Mouse (Mus musculus): Measurements from ENCODE around the gene Cd163l1. TPM values are rescaled to one million over a fixed set of nuclear protein-coding genes. Genes with fewer than 3 reads are reported as not detected.

The Cd163l1 gene
- polyA plus RNA-seq, 1 experiment = 0.13 TPM

DNA sequence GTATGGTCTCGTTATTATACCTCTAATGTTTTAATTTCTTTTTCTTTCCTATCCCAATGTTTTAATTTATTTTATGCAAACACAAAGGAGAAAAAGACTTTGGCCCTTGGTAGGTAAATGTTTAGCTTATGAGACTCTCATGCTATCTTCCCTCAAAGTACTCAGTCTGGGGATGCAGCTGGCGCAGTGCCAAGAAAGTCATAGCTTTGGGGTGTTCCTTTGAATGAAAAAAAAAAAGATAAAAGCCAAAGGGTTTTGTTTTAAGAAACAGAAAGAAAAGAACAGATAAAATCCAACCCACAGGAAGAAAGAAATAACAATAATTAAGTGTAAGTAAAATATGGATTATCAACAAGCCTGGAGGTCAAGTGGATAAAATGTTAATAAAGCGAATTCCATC, 9.4 kb upstream of the Cd163l1 start:
- Histone ChIP-seq H3K27ac (ENCODE audit: insufficient read depth, low read length) (no peak overlapping the region), H3K4me3 (ENCODE audit: insufficient read depth, low read length) (no peak overlapping the region), H3K4me1 (ENCODE audit: control insufficient read depth, insufficient read depth, low read length) (no peaks in the 10 kb centered on the region)
- TF ChIP-seq CTCF (IDR thresholded peaks at IDR 0.05; ENCODE audit: extremely low read depth, insufficient read depth, low read length) (no peak), POLR2A (IDR thresholded peaks at IDR 0.05; ENCODE audit: extremely low read depth, insufficient read depth, low read length) (no peak)

- Histone ChIP-seq H3K4me3 (ENCODE audit: insufficient read depth, low read length) (no peak overlapping the region), H3K4me1 (ENCODE audit: control insufficient read depth, insufficient read depth, low read length) (no peaks in the 10 kb centered on the region)
- TF ChIP-seq POLR2A (IDR thresholded peaks at IDR 0.05; ENCODE audit: extremely low read depth, insufficient read depth, low read length) (no peak), CTCF (IDR thresholded peaks at IDR 0.05; ENCODE audit: extremely low read depth, insufficient read depth, low read length) (no peak)
These were observed 4.2 kb upstream of the Cd163l1 start for GRCm38 (mm10) chr7:140213841-140214240.

DNA sequence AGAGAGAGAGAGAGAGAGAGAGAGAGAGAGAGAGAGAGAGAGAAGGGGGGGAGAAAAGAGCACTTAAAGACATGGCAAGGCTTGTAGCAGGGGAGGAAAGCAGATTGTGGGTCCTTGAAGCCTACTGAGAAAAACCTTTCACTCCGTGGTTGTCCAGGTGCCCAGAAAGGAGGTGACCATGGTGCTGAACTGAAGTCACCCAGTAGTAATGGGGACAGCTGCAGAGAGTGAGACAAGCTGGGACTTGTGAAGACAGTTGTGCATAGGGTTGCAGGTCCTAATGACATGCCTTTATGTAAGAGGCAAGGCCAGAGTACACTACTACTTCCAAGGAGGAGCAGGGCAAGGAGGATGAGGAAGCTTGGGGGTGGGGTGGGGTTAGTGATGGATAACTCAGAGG, 1.2 kb downstream of the Cd163l1 start:
- Histone ChIP-seq H3K4me3 (ENCODE audit: insufficient read depth, low read length) (no peak overlapping the region), H3K27ac (ENCODE audit: insufficient read depth, low read length) (no peak overlapping the region), H3K4me1 (ENCODE audit: control insufficient read depth, insufficient read depth, low read length) (no peaks in the 10 kb centered on the region)
- TF ChIP-seq CTCF (IDR thresholded peaks at IDR 0.05; ENCODE audit: extremely low read depth, insufficient read depth, low read length) = no peak
- TF ChIP-seq POLR2A (IDR thresholded peaks at IDR 0.05; ENCODE audit: extremely low read depth, insufficient read depth, low read length) = no peak

More at GRCm38 (mm10) chr7:140213841-140214240, 4.2 kb upstream of the Cd163l1 start:
- no peak overlapping the region for H3K27ac ChIP-seq (ENCODE audit: insufficient read depth, low read length)

GRCm38 (mm10) chr7:140220375-140220774, 2.3 kb downstream of the Cd163l1 start:
- Histone ChIP-seq H3K4me1 (ENCODE audit: control insufficient read depth, insufficient read depth, low read length) (no peaks in the 10 kb centered on the region), H3K4me3 (ENCODE audit: insufficient read depth, low read length) (no peak overlapping the region), H3K27ac (ENCODE audit: insufficient read depth, low read length) (no peak overlapping the region)
- TF ChIP-seq CTCF (IDR thresholded peaks at IDR 0.05; ENCODE audit: extremely low read depth, insufficient read depth, low read length) = no peak
- no peak for TF ChIP-seq POLR2A (IDR thresholded peaks at IDR 0.05; ENCODE audit: extremely low read depth, insufficient read depth, low read length)

- H3K4me1 ChIP-seq (ENCODE audit: control insufficient read depth, insufficient read depth, low read length) = no peaks in the 10 kb centered on the region
- no peak overlapping the region for H3K27ac ChIP-seq (ENCODE audit: insufficient read depth, low read length)
- TF ChIP-seq POLR2A (IDR thresholded peaks at IDR 0.05; ENCODE audit: extremely low read depth, insufficient read depth, low read length) = no peak
- TF ChIP-seq CTCF (IDR thresholded peaks at IDR 0.05; ENCODE audit: extremely low read depth, insufficient read depth, low read length) = no peak
- H3K4me3 ChIP-seq (ENCODE audit: insufficient read depth, low read length) = no peak overlapping the region
These were observed 6.1 kb downstream of the Cd163l1 start for GRCm38 (mm10) chr7:140224209-140224608.

GRCm38 (mm10) chr7:140228476-140228875, 10.4 kb downstream of the Cd163l1 start:
- no peak overlapping the region for H3K4me3 ChIP-seq (ENCODE audit: insufficient read depth, low read length)
- no peak overlapping the region for H3K27ac ChIP-seq (ENCODE audit: insufficient read depth, low read length)
- TF ChIP-seq POLR2A (IDR thresholded peaks at IDR 0.05; ENCODE audit: extremely low read depth, insufficient read depth, low read length) = no peak
- no peak for TF ChIP-seq CTCF (IDR thresholded peaks at IDR 0.05; ENCODE audit: extremely low read depth, insufficient read depth, low read length)
- H3K4me1 ChIP-seq (ENCODE audit: control insufficient read depth, insufficient read depth, low read length) = no peaks in the 10 kb centered on the region

DNA sequence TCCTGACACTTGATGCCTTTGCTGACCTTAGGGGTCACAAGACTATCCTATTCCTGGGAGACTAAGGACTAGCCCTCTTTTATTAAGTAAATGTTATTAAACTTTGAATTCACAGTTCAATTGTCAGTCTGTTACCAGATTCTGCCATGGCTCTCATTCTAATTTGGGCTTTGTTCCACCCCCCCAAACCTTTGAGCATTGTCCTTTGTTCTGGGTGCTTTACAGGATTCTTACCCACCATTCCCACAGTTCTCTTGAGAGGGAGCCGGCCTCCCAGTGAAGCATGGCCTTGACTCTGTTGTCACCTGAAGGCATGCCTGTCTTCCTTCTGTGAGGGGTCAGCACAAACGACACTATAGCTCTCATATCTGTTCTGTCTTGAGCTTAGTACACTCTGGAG, 13.0 kb downstream of the Cd163l1 start:
- Histone ChIP-seq H3K4me3 (ENCODE audit: insufficient read depth, low read length) (no peak overlapping the region), H3K27ac (ENCODE audit: insufficient read depth, low read length) (no peak overlapping the region), H3K4me1 (ENCODE audit: control insufficient read depth, insufficient read depth, low read length) (no peaks in the 10 kb centered on the region)
- TF ChIP-seq POLR2A (IDR thresholded peaks at IDR 0.05; ENCODE audit: extremely low read depth, insufficient read depth, low read length) (no peak), CTCF (IDR thresholded peaks at IDR 0.05; ENCODE audit: extremely low read depth, insufficient read depth, low read length) (no peak)

GRCm38 (mm10) chr7:140233696-140234095, 15.6 kb downstream of the Cd163l1 start:
- Histone ChIP-seq H3K4me1 (ENCODE audit: control insufficient read depth, insufficient read depth, low read length) (no peaks in the 10 kb centered on the region), H3K4me3 (ENCODE audit: insufficient read depth, low read length) (no peak overlapping the region), H3K27ac (ENCODE audit: insufficient read depth, low read length) (no peak overlapping the region)
- no peak for TF ChIP-seq POLR2A (IDR thresholded peaks at IDR 0.05; ENCODE audit: extremely low read depth, insufficient read depth, low read length)
- no peak for TF ChIP-seq CTCF (IDR thresholded peaks at IDR 0.05; ENCODE audit: extremely low read depth, insufficient read depth, low read length)

DNA sequence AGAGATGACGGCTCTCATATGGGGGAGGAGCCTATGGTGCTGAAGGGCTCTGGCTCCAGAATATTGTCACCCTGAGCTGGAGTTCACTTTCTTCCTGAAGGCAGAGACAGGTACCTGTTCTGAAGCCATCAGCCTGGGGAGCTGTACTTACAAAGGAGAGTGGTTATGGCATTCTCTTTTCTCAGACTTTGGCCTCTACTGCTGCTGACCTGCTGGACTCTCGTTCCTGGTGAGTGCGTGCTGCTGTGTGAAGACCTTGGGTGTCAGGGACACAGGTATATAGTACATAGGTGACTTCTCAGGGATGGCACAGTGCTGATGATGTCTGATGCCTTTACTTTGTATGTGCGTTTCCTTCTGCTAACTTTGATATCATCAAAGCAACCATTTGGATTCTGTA, 29.1 kb downstream of the Cd163l1 start, which contains the start of gene 5830411N06Rik:
TSS of gene 5830411N06Rik (plus strand) at position 69 of the 400 bp plus-strand sequence.
- H3K4me3 ChIP-seq (ENCODE audit: insufficient read depth, low read length) = no peak within 1 kb of the TSS
- TF ChIP-seq CTCF (IDR thresholded peaks at IDR 0.05; ENCODE audit: extremely low read depth, insufficient read depth, low read length) (no peak), POLR2A (IDR thresholded peaks at IDR 0.05; ENCODE audit: extremely low read depth, insufficient read depth, low read length) (no peak)
- no peak within 1 kb of the TSS for H3K27ac ChIP-seq (ENCODE audit: insufficient read depth, low read length)
- no peaks in the 10 kb centered on the region for H3K4me1 ChIP-seq (ENCODE audit: control insufficient read depth, insufficient read depth, low read length)

- no peak overlapping the region for H3K4me3 ChIP-seq (ENCODE audit: insufficient read depth, low read length)
- no peak for TF ChIP-seq POLR2A (IDR thresholded peaks at IDR 0.05; ENCODE audit: extremely low read depth, insufficient read depth, low read length)
- no peak for TF ChIP-seq CTCF (IDR thresholded peaks at IDR 0.05; ENCODE audit: extremely low read depth, insufficient read depth, low read length)
- H3K27ac ChIP-seq (ENCODE audit: insufficient read depth, low read length) = no peak overlapping the region
- H3K4me1 ChIP-seq (ENCODE audit: control insufficient read depth, insufficient read depth, low read length) = no peaks in the 10 kb centered on the region
These were observed 35.8 kb downstream of the Cd163l1 start for GRCm38 (mm10) chr7:140253780-140254299.

Other genes with a start within 250 kb of the Cd163l1 start
- gene 6430531B16Rik, start 239.5 kb upstream of the Cd163l1 start, polyA plus RNA-seq (2012; rRNA removed) = 1.3 and 1.8 TPM in 2 replicates
- gene Adam8, start 225.7 kb upstream of the Cd163l1 start, polyA plus RNA-seq (2012; rRNA removed) = 6.2 and 6.5 TPM in 2 replicates
- gene Zfp511, start 181.9 kb upstream of the Cd163l1 start, polyA plus RNA-seq (2012; rRNA removed) = 73.0 and 81.0 TPM in 2 replicates
- 49.3 and 51.8 TPM in 2 replicates for gene Tubgcp2, start 181.6 kb upstream of the Cd163l1 start, polyA plus RNA-seq (2012; rRNA removed)
- 0.09 and 0.13 TPM in 2 replicates for gene Msx3, start 169.2 kb upstream of the Cd163l1 start, polyA plus RNA-seq (2012; rRNA removed)
- gene Caly, start 135.7 kb upstream of the Cd163l1 start, polyA plus RNA-seq (2012; rRNA removed) = 393 and 394 TPM in 2 replicates
- not detected in 2 replicates for gene Prap1, start 124.9 kb upstream of the Cd163l1 start, polyA plus RNA-seq (2012; rRNA removed)
- gene Fuom, start 115.8 kb upstream of the Cd163l1 start, polyA plus RNA-seq (2012; rRNA removed) = 89.7 and 95.9 TPM in 2 replicates
- gene Paox, start 102.5 kb upstream of the Cd163l1 start, polyA plus RNA-seq (2012; rRNA removed) = 4.8 and 5.1 TPM in 2 replicates
- gene Echs1, start 101.8 kb upstream of the Cd163l1 start, polyA plus RNA-seq (2012; rRNA removed) = 67.2 and 68.9 TPM in 2 replicates
- 43.4 and 45.9 TPM in 2 replicates for gene Mtg1, start 80.7 kb upstream of the Cd163l1 start, polyA plus RNA-seq (2012; rRNA removed)
- 128 and 142 TPM in 2 replicates for gene Sprn, start 63.4 kb upstream of the Cd163l1 start, polyA plus RNA-seq (2012; rRNA removed)
- gene Olfr522, start 53.5 kb upstream of the Cd163l1 start, polyA plus RNA-seq (2012; rRNA removed) = not detected in 2 replicates
- 0.06 TPM in 1 of 2 replicates, not detected in the other for gene Olfr523, start 45.0 kb upstream of the Cd163l1 start, polyA plus RNA-seq (2012; rRNA removed)
- gene Olfr524, start 12.3 kb upstream of the Cd163l1 start, polyA plus RNA-seq (2012; rRNA removed) = not detected in 2 replicates
- not detected in 2 replicates for gene 5830411N06Rik, start 29.0 kb downstream of the Cd163l1 start, polyA plus RNA-seq (2012; rRNA removed)
- not detected in 2 replicates for gene Olfr525, start 102.6 kb downstream of the Cd163l1 start, polyA plus RNA-seq (2012; rRNA removed)
- not detected in 2 replicates for gene Olfr527, start 115.8 kb downstream of the Cd163l1 start, polyA plus RNA-seq (2012; rRNA removed)
- not detected in 2 replicates for gene Olfr60, start 143.4 kb downstream of the Cd163l1 start, polyA plus RNA-seq (2012; rRNA removed)
- gene Olfr530, start 158.1 kb downstream of the Cd163l1 start, polyA plus RNA-seq (2012; rRNA removed) = not detected in 2 replicates
- not detected in 2 replicates for gene Olfr531, start 184.7 kb downstream of the Cd163l1 start, polyA plus RNA-seq (2012; rRNA removed)
- gene Olfr532, start 203.4 kb downstream of the Cd163l1 start, polyA plus RNA-seq (2012; rRNA removed) = not detected in 2 replicates
- not detected in 2 replicates for gene Olfr533, start 245.1 kb downstream of the Cd163l1 start, polyA plus RNA-seq (2012; rRNA removed)